Mouse (Mus musculus) cerebellum, adult (tissue): ENCODE measurements around the gene Inpp5k.
"Not testable (repeated sequence)": the region's sequence is repeated elsewhere in the genome, so short reads cannot be mapped to it uniquely, and the experiment has no call there.

ENCODE experiments used
- ATAC-seq: cut with Nextera tagmentation; 2 replicates; pipeline ENCODE4 v1.9.2; 2017; ENCODE audit warnings: mild to moderate bottlenecking, moderate library complexity, mixed read lengths; ENCODE audit not compliant: insufficient number of reproducible peaks, low FRiP score, low TSS enrichment

Gene Inpp5k

GRCm38 (mm10) chr11:75630645-75631229 lies at the start of gene Inpp5k:
TSS of gene Inpp5k (plus strand) at chr11:75630988.
- ATAC-seq = peak; percentile 96

GRCm38 (mm10) chr11:75581495-75582149 lies 49.2 kb upstream of the Inpp5k start:
- no peak for ATAC-seq

- ATAC-seq = no peak
Measured at GRCm38 (mm10) chr11:75583521-75583920, 47.3 kb upstream of the Inpp5k start.

GRCm38 (mm10) chr11:75585061-75585460 lies 45.7 kb upstream of the Inpp5k start:
- ATAC-seq = no peak

- no peak for ATAC-seq
Measured at GRCm38 (mm10) chr11:75585978-75586377, 44.8 kb upstream of the Inpp5k start.

GRCm38 (mm10) chr11:75586963-75587362 lies 43.8 kb upstream of the Inpp5k start:
- no peak for ATAC-seq

GRCm38 (mm10) chr11:75587493-75588284 lies 43.1 kb upstream of the Inpp5k start, which contains the start of gene Pitpna:
TSS of gene Pitpna (plus strand) at chr11:75588097.
- ATAC-seq = peak; percentile 92

- ATAC-seq = no peak; the same call in 1 of the 2 replicates
Measured at GRCm38 (mm10) chr11:75588285-75588941, 42.4 kb upstream of the Inpp5k start.

GRCm38 (mm10) chr11:75592612-75593011 lies 38.2 kb upstream of the Inpp5k start:
- ATAC-seq = no peak

GRCm38 (mm10) chr11:75594431-75594830 lies 36.4 kb upstream of the Inpp5k start:
- no peak for ATAC-seq

GRCm38 (mm10) chr11:75595404-75595803 lies 35.4 kb upstream of the Inpp5k start:
- no peak for ATAC-seq

GRCm38 (mm10) chr11:75595816-75596215 lies 35.0 kb upstream of the Inpp5k start:
- ATAC-seq = no peak; the same call in 1 of the 2 replicates

GRCm38 (mm10) chr11:75596726-75597255 lies 34.0 kb upstream of the Inpp5k start:
- no peak for ATAC-seq

GRCm38 (mm10) chr11:75598004-75598403 lies 32.8 kb upstream of the Inpp5k start:
- ATAC-seq = no peak

GRCm38 (mm10) chr11:75599802-75600201 lies 31.0 kb upstream of the Inpp5k start:
- ATAC-seq = not testable (repeated sequence)

GRCm38 (mm10) chr11:75604826-75605225 lies 26.0 kb upstream of the Inpp5k start:
- ATAC-seq = no peak

- ATAC-seq = no peak
Measured at GRCm38 (mm10) chr11:75605318-75605717, 25.5 kb upstream of the Inpp5k start.

- ATAC-seq = no peak
Measured at GRCm38 (mm10) chr11:75608776-75609175, 22.0 kb upstream of the Inpp5k start.

GRCm38 (mm10) chr11:75610021-75610420 lies 20.8 kb upstream of the Inpp5k start:
- no peak for ATAC-seq

- no peak for ATAC-seq
Measured at GRCm38 (mm10) chr11:75614769-75615168, 16.0 kb upstream of the Inpp5k start.
